Mouse (Mus musculus): ENCODE results near the gene Ncl. TPM values are rescaled to one million over a fixed set of nuclear protein-coding genes. Genes with fewer than 3 reads are reported as not detected.
"Not testable (repeated sequence)": the region's sequence is repeated elsewhere in the genome, so short reads cannot be mapped to it uniquely, and the experiment has no call there.

Gene Ncl
- total and polyA plus RNA-seq, 2 experiments from 2014 or later, result 31.7 to 174 TPM

DNA sequence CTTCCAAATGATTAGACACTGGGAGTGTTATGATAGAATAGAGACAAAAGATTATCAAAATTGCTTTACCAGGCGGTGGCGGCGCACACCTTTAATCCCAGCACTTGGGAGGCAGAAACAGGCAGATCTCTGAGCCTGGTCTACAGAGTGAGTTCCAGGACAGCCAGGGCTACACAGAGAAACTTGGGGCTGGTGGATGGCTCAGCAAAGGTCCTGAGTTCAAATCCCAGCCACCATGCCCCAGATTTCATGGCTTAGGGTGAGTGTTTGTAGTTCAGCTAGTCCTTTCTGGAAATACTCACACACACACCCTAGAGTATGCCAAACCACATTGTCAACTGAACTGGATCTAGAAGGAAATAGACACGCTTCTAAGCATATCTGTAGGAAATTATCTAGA lies 14.1 kb downstream of the Ncl start:
- WGBS, result 87% methylated on average over 4 of the region's 4 CpGs
- H3K4me3 ChIP-seq (ENCODE audit: low read depth, low read length), result no peak overlapping the region
- H3K4me2 ChIP-seq (ENCODE audit: low read depth, low read length), result no peak overlapping the region
- TF ChIP-seq EP300 (IDR thresholded peaks at IDR 0.05; ENCODE audit: low read depth) (no peak), CTCF (IDR thresholded peaks at IDR 0.05; ENCODE audit: low read depth) (no peak)
- peaks cover 28% of the 10 kb centered on the region for H3K36me3 ChIP-seq (replicated peaks; ENCODE audit: control insufficient read depth, insufficient read depth, low read length)
- DNase-seq (ENCODE audit: low spot score) (no peak), ATAC-seq (ENCODE audit: insufficient read depth, low read depth) (no peak)
- no peaks in the 10 kb centered on the region for H3K9me3 ChIP-seq (replicated peaks; ENCODE audit: control insufficient read depth, low read length)
- H3K9ac ChIP-seq (replicated peaks; ENCODE audit: low read depth, low read length), result no peak overlapping the region
- H3K27me3 ChIP-seq (ENCODE audit: control insufficient read depth, insufficient read depth, low read length), result no peaks in the 10 kb centered on the region
- no peak overlapping the region for H3K27ac ChIP-seq (ENCODE audit: low read depth)
- no peaks in the 10 kb centered on the region for H3K4me1 ChIP-seq (ENCODE audit: control insufficient read depth, insufficient read depth)

DNA sequence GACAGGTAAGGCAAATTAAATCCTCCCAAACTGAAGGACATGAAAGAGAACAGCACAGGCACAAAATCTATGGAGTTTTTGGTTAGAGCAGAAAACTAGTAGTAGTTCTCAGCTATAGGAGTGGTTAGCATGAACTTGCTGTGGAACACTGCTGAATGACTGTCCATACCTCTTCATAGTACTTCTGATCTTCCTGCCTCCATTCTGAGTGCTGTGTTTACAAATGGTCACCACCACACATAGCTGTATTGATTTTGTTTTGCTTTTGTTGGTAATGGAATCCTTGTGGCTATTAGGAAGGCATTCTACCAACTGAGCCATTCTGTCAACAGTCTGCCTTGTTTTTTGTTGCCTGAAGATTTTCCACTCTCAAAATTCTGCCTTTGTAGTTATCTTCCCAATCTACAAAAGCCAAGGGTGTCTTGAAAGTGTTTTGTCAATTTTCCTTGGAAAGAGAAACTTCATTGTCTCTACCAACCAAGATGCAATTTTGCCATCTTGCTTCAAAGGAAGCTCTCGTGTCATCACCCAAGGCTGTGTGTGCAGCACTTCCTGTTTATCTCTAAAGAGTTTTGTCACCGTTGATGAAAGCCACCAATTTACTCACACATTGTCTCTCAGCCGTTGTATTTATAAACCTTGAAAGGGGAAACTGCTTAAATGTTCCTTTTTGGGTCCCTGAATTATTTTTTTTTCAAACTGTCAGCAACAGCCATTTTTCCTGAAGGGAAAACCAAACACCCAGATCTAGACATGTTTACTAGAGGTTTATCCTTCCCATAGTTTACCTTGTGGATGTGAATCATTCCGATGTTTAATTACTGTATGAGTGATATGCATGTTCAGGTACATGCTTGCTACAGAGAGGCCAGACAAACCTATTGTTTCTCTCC lies 15.0 kb downstream of the Ncl start:
- H3K27me3 ChIP-seq (ENCODE audit: control insufficient read depth, insufficient read depth, low read length), result no peaks in the 10 kb centered on the region
- no peak overlapping the region for H3K9ac ChIP-seq (replicated peaks; ENCODE audit: low read depth, low read length)
- ATAC-seq (ENCODE audit: insufficient read depth, low read depth) (no peak), DNase-seq (ENCODE audit: low spot score) (no peak)
- WGBS, result 45% methylated on average over 4 of the region's 4 CpGs
- H3K4me1 ChIP-seq (ENCODE audit: control insufficient read depth, insufficient read depth), result no peaks in the 10 kb centered on the region
- H3K4me3 ChIP-seq (ENCODE audit: low read depth, low read length), result no peak overlapping the region
- H3K4me2 ChIP-seq (ENCODE audit: low read depth, low read length), result no peak overlapping the region
- H3K9me3 ChIP-seq (replicated peaks; ENCODE audit: control insufficient read depth, low read length), result no peaks in the 10 kb centered on the region
- H3K27ac ChIP-seq (ENCODE audit: low read depth), result no peak overlapping the region; the same call in 1 of the 2 replicates
- TF ChIP-seq CTCF (IDR thresholded peaks at IDR 0.05; ENCODE audit: low read depth) (no peak), EP300 (IDR thresholded peaks at IDR 0.05; ENCODE audit: low read depth) (no peak)
- H3K36me3 ChIP-seq (replicated peaks; ENCODE audit: control insufficient read depth, insufficient read depth, low read length), result peaks cover 19% of the 10 kb centered on the region

DNA sequence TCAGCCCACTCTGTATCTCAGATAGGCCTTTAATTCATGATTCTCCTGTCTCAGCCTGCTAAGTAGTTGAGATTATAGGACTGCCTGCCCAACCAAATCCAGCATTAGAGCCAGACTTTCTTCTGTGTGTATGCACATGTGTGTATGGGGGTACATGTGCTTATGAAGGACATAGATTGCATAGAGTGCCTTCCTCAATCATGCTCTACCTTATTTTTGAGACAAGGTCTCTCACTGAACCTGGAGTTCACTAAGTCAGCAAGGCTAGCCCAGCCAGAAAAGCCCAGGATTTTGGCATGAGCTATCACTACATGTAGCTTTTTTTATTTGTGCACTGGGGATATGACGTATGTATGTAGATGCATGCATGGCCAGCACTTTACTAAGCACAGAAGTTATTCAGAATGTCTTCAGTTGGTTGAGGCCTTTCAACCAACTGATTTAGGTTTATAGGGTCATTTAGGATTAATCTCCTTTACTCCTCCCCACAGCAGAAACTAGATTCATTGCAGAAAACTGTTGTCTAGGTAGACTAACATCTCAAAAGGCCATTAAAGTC lies 16.0 kb downstream of the Ncl start:
- Histone ChIP-seq H3K9me3 (replicated peaks; ENCODE audit: control insufficient read depth, low read length) (no peaks in the 10 kb centered on the region), H3K4me2 (ENCODE audit: low read depth, low read length) (no peak overlapping the region), H3K27ac (ENCODE audit: low read depth) (no peak overlapping the region), H3K4me1 (ENCODE audit: control insufficient read depth, insufficient read depth) (no peaks in the 10 kb centered on the region), H3K27me3 (ENCODE audit: control insufficient read depth, insufficient read depth, low read length) (no peaks in the 10 kb centered on the region), H3K36me3 (replicated peaks; ENCODE audit: control insufficient read depth, insufficient read depth, low read length) (peaks cover 9% of the 10 kb centered on the region), H3K9ac (replicated peaks; ENCODE audit: low read depth, low read length) (no peak overlapping the region), H3K4me3 (ENCODE audit: low read depth, low read length) (no peak overlapping the region)
- 83% methylated on average over 1 of the region's 1 CpGs for WGBS
- no peak for TF ChIP-seq CTCF (IDR thresholded peaks at IDR 0.05; ENCODE audit: low read depth)
- no peak for TF ChIP-seq EP300 (IDR thresholded peaks at IDR 0.05; ENCODE audit: low read depth)
- ATAC-seq (ENCODE audit: insufficient read depth, low read depth), result no peak
- DNase-seq (ENCODE audit: low spot score), result no peak

DNA sequence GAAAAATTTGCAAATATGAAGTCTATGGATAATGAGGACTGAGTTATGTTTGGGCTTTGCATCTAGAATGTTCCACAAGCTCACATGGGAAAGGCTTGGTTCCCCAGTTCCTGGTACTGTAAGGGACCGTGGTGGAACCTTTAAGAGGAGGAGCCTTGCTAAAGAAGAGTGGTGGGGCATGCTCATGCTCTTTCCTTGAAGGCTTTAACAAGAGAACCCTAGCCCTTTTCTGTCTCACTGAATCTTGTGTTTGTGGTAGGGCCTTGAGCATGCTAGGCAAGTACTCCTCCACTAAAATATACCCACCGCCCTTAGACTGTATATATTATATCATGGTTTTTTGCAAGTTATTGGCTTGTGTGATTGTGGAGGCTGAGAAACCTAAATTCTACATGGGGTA lies 16.8 kb downstream of the Ncl start:
- WGBS, result 89% methylated on average over 2 of the region's 2 CpGs
- H3K4me1 ChIP-seq (ENCODE audit: control insufficient read depth, insufficient read depth), result no peaks in the 10 kb centered on the region
- H3K27ac ChIP-seq (ENCODE audit: low read depth), result no peak overlapping the region
- no peak overlapping the region for H3K4me2 ChIP-seq (ENCODE audit: low read depth, low read length)
- H3K9me3 ChIP-seq (replicated peaks; ENCODE audit: control insufficient read depth, low read length), result no peaks in the 10 kb centered on the region
- no peaks in the 10 kb centered on the region for H3K27me3 ChIP-seq (ENCODE audit: control insufficient read depth, insufficient read depth, low read length)
- TF ChIP-seq EP300 (IDR thresholded peaks at IDR 0.05; ENCODE audit: low read depth) (no peak), CTCF (IDR thresholded peaks at IDR 0.05; ENCODE audit: low read depth) (no peak)
- H3K4me3 ChIP-seq (ENCODE audit: low read depth, low read length), result no peak overlapping the region
- H3K9ac ChIP-seq (replicated peaks; ENCODE audit: low read depth, low read length), result no peak overlapping the region
- peaks cover under 1% of the 10 kb centered on the region; the same call in 1 of the 2 replicates for H3K36me3 ChIP-seq (replicated peaks; ENCODE audit: control insufficient read depth, insufficient read depth, low read length)
- DNase-seq (ENCODE audit: low spot score) (no peak), ATAC-seq (ENCODE audit: insufficient read depth, low read depth) (no peak)

DNA sequence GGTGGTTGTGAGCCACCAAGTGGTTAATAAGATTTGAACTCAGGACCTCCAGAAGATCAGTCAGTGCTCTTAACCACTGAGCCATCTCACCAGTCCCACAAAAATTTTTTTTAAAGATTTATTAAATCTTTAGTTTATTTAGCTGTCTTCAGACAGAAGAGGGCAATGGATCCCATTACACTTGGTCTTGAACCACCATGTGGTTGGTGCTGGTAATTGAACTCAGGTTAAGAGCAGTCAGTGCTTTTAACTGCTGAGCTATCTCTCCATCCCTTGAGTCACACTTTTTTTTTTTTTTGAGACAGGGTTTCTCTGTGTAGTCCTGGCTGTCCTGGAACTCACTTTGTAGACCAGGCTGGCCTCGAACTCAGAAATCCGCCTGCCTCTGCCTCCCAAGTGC lies 18.1 kb downstream of the Ncl start:
- not testable (repeated sequence) for H3K36me3 ChIP-seq (replicated peaks; ENCODE audit: control insufficient read depth, insufficient read depth, low read length); H3K4me3 ChIP-seq (ENCODE audit: low read depth, low read length); H3K27ac ChIP-seq (ENCODE audit: low read depth); DNase-seq (ENCODE audit: low spot score); H3K27me3 ChIP-seq (ENCODE audit: control insufficient read depth, insufficient read depth, low read length); ATAC-seq (ENCODE audit: insufficient read depth, low read depth); H3K9me3 ChIP-seq (replicated peaks; ENCODE audit: control insufficient read depth, low read length); H3K4me2 ChIP-seq (ENCODE audit: low read depth, low read length); H3K4me1 ChIP-seq (ENCODE audit: control insufficient read depth, insufficient read depth); H3K9ac ChIP-seq (replicated peaks; ENCODE audit: low read depth, low read length)
- 92% methylated on average over 2 of the region's 2 CpGs for WGBS

All from heart, postnatal 0 days (tissue).